ENCODE assay signal across 9 mouse cellular contexts in the genomic region with DNA sequence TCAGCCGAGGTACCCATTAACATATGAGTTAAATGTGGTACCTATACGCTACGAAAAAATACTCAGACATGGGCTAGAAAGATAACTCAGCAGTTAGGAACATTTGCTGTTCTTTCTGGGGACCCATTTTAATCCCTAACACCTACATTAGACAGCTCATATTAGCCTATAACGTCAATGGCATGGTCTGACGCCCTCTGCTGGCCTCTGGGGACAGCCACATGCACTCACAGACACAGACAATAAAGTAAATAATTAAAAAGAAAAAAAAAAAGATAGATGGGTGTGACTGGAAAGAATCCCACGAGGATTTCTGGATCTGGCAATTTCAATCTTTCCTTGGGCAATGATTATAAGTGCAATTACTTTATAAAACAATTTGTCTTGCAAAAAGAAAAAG. TPM values are rescaled to one million over a fixed set of nuclear protein-coding genes. Genes with fewer than 3 reads are reported as not detected.
DNase-seq lines count a peak whose midpoint lies in the region; ATAC-seq and TF ChIP-seq lines count a peak whose summit lies in the region.
"Had no signal": no experiment of that assay in that cellular context is flagged by ENCODE, and none has a peak within 500 bp of the region (broad histone marks: within the 10 kb centered on the region; RNA-seq: fewer than 3 reads in every experiment).

No protein-coding gene starts in this region.

- H3K9me3 ChIP-seq in liver, embryonic 14.5 days (ENCODE audit: control insufficient read depth, low read length) = no peaks in the 10 kb centered on the region
- no peaks in the 10 kb centered on the region for H3K9me3 ChIP-seq in liver, embryonic 11.5 days (ENCODE audit: control insufficient read depth, low read length)
- no peaks in the 10 kb centered on the region for H3K9me3 ChIP-seq in heart, embryonic 11.5 days (replicated peaks; ENCODE audit: control insufficient read depth, low read length)
- no peaks in the 10 kb centered on the region for H3K9me3 ChIP-seq in forebrain, embryonic 13.5 days (replicated peaks)

- no peaks in the 10 kb centered on the region for H3K36me3 ChIP-seq in liver, embryonic 14.5 days (replicated peaks; ENCODE audit: control insufficient read depth, insufficient read depth, low read depth)
- H3K36me3 ChIP-seq in liver, embryonic 11.5 days (ENCODE audit: control insufficient read depth, insufficient read depth, low read length) = no peaks in the 10 kb centered on the region
- no peaks in the 10 kb centered on the region for H3K36me3 ChIP-seq in heart, embryonic 11.5 days (ENCODE audit: control insufficient read depth, insufficient read depth, low read length)
- no peaks in the 10 kb centered on the region for H3K36me3 ChIP-seq in forebrain, embryonic 13.5 days (ENCODE audit: poor library complexity, severe bottlenecking)

- H3K9ac ChIP-seq in liver, embryonic 14.5 days (replicated peaks) = no peak overlapping the region
- H3K9ac ChIP-seq in liver, embryonic 11.5 days (ENCODE audit: low read depth, low read length) = no peak overlapping the region
- H3K9ac ChIP-seq in heart, embryonic 11.5 days (ENCODE audit: low read depth, low read length) = no peak overlapping the region
- no peak overlapping the region for H3K9ac ChIP-seq in forebrain, embryonic 13.5 days

- no peaks in the 10 kb centered on the region for H3K27me3 ChIP-seq in liver, embryonic 14.5 days (ENCODE audit: control insufficient read depth, insufficient read depth, low read length)
- no peaks in the 10 kb centered on the region for H3K27me3 ChIP-seq in liver, embryonic 11.5 days (replicated peaks; ENCODE audit: control insufficient read depth, insufficient read depth, low read length)
- peaks cover 9% of the 10 kb centered on the region for H3K27me3 ChIP-seq in Patski
- H3K27me3 ChIP-seq in heart, embryonic 11.5 days (ENCODE audit: control insufficient read depth, insufficient read depth, low read length) = no peaks in the 10 kb centered on the region
- no peaks in the 10 kb centered on the region for H3K27me3 ChIP-seq in forebrain, embryonic 13.5 days

- TF ChIP-seq EP300 in liver, embryonic 14.5 days (IDR thresholded peaks at IDR 0.05; ENCODE audit: low read depth) = no peak

- in situ Hi-C loops in Patski (cut with MboI; ENCODE audit: low pct_unique_long_range_greater_than_20kb) = loop anchor here (5.0 kb wide), 1 partner anchor 630 kb away; no protein-coding TSS in a partner anchor

- TF ChIP-seq CTCF in liver, embryonic 14.5 days (IDR thresholded peaks at IDR 0.05; ENCODE audit: low read depth) = peak; percentile 51
- TF ChIP-seq CTCF in Patski (IDR thresholded peaks at IDR 0.05) = peak; percentile 70

- 39% methylated on average over 6 of the region's 6 CpGs for WGBS in liver, embryonic 14.5 days (ENCODE audit: insufficient replicate concordance)
- WGBS in liver, embryonic 11.5 days = 48% methylated on average over 6 of the region's 6 CpGs
- 48% methylated on average over 6 of the region's 6 CpGs for WGBS in heart, embryonic 11.5 days (ENCODE audit: insufficient replicate concordance)
- 51% methylated on average over 6 of the region's 6 CpGs for WGBS in forebrain, embryonic 13.5 days

- POLR2A ChIA-PET in Patski (lab: Charles Lee) = no interaction called here

- no peak for ATAC-seq in liver, embryonic 14.5 days (ENCODE audit: insufficient read depth)
- no peak for ATAC-seq in liver, embryonic 11.5 days (replicated peaks; ENCODE audit: low FRiP score)
- ATAC-seq in Patski = no peak
- peak; percentile 82 for ATAC-seq in megakaryocyte progenitor cell, adult 5-6 weeks (replicated peaks; ENCODE audit: poor library complexity)
- no peak for ATAC-seq in heart, embryonic 11.5 days (replicated peaks; ENCODE audit: insufficient number of reproducible peaks, low FRiP score, low TSS enrichment)
- no peak for ATAC-seq in forebrain, embryonic 13.5 days

- no peak overlapping the region for H3K4me3 ChIP-seq in liver, embryonic 14.5 days (ENCODE audit: insufficient read depth in 1 of 2, low read depth in 2 of 2, low read length in 2 of 2)
- H3K4me3 ChIP-seq in liver, embryonic 11.5 days (ENCODE audit: low read depth, low read length) = no peak overlapping the region
- no peak overlapping the region for H3K4me3 ChIP-seq in heart, embryonic 11.5 days (ENCODE audit: low read depth, low read length)
- no peak overlapping the region for H3K4me3 ChIP-seq in forebrain, embryonic 13.5 days

- CTCF ChIA-PET in Patski (lab: Charles Lee) = interaction anchor here (1.3 kb wide), 1 partner anchor 9 kb away, joined by 4 read pairs; no protein-coding TSS in a partner anchor

- no peak overlapping the region for H3K27ac ChIP-seq in liver, embryonic 14.5 days
- no peak overlapping the region for H3K27ac ChIP-seq in liver, embryonic 11.5 days (ENCODE audit: low read depth, low read length)
- H3K27ac ChIP-seq in heart, embryonic 11.5 days (ENCODE audit: low read depth, low read length) = no peak overlapping the region
- no peak overlapping the region for H3K27ac ChIP-seq in forebrain, embryonic 13.5 days

- H3K4me2 ChIP-seq in liver, embryonic 14.5 days (ENCODE audit: low read depth) = no peak overlapping the region
- H3K4me2 ChIP-seq in liver, embryonic 11.5 days = no peak overlapping the region
- H3K4me2 ChIP-seq in heart, embryonic 11.5 days = no peak overlapping the region
- H3K4me2 ChIP-seq in forebrain, embryonic 13.5 days = no peak overlapping the region

- H3K4me1 ChIP-seq in liver, embryonic 14.5 days (replicated peaks; ENCODE audit: control insufficient read depth in 2 of 2, insufficient read depth in 2 of 2, low read length in 1 of 2) = no peaks in the 10 kb centered on the region
- H3K4me1 ChIP-seq in liver, embryonic 11.5 days (replicated peaks; ENCODE audit: control insufficient read depth, insufficient read depth, low read length) = no peaks in the 10 kb centered on the region
- no peaks in the 10 kb centered on the region for H3K4me1 ChIP-seq in heart, embryonic 11.5 days (ENCODE audit: control insufficient read depth, insufficient read depth, low read length)
- no peaks in the 10 kb centered on the region for H3K4me1 ChIP-seq in forebrain, embryonic 13.5 days

- DNase-seq in embryo, embryonic 10 days (ENCODE audit: low spot score) = peak; percentile 38
- no peak for DNase-seq in embryo, embryonic 9.5 days (ENCODE audit: extremely low spot score)
- DNase-seq in liver, embryonic 14.5 days (ENCODE audit: low read depth in 3 of 3, low spot score in 3 of 3) = no peak
- DNase-seq in liver, embryonic 11.5 days (ENCODE audit: low spot score) = no peak
- no peak for DNase-seq in Patski (ENCODE audit: low read depth, low spot score)
- DNase-seq: cerebellum, adult 11 months had no signal

RNA-seq across cellular contexts. Expression of gene Wdr27, which starts 30.5 kb away (rescaled TPM):
- polyA plus RNA-seq in liver, embryonic 14.5 days (2012; rRNA removed) = 0.51 and 0.86 TPM in 2 replicates
- 0.79 and 1.2 TPM in 2 replicates for polyA plus RNA-seq in liver, embryonic 14.5 days (2014; fragmentation: Nextera tagmentation; extraction: Ambion mirVana)
- polyA plus RNA-seq in liver, embryonic 11.5 days (2014; fragmentation: Nextera tagmentation; extraction: Ambion mirVana) = 2.0 and 2.9 TPM in 2 replicates
- 5.7 TPM for polyA plus RNA-seq in Patski (2021)
- total RNA-seq in megakaryocyte progenitor cell, adult 5-6 weeks (2015) = 0.51 and 1.3 TPM in 2 replicates
- 0.37 TPM in 1 of 2 replicates, not detected in the other for total RNA-seq in megakaryocyte progenitor cell, adult 5-6 weeks (2017)
- polyA plus RNA-seq in heart, embryonic 11.5 days (2014; fragmentation: Nextera tagmentation; extraction: Ambion mirVana) = 5.1 and 5.5 TPM in 2 replicates
- 7.9 and 8.4 TPM in 2 replicates for polyA plus RNA-seq in forebrain, embryonic 13.5 days (2015; fragmentation: Nextera tagmentation; extraction: Ambion mirVana)

RNA-seq across cellular contexts. Expression of gene 1600012H06Rik, which starts 30.6 kb away (rescaled TPM):
- 4.2 and 6.4 TPM in 2 replicates for polyA plus RNA-seq in liver, embryonic 14.5 days (2012; rRNA removed)
- 11.2 and 11.6 TPM in 2 replicates for polyA plus RNA-seq in liver, embryonic 14.5 days (2014; fragmentation: Nextera tagmentation; extraction: Ambion mirVana)
- 19.9 and 22.2 TPM in 2 replicates for polyA plus RNA-seq in liver, embryonic 11.5 days (2014; fragmentation: Nextera tagmentation; extraction: Ambion mirVana)
- polyA plus RNA-seq in Patski (2021) = 31.9 TPM
- 11.0 and 13.0 TPM in 2 replicates for total RNA-seq in megakaryocyte progenitor cell, adult 5-6 weeks (2015)
- total RNA-seq in megakaryocyte progenitor cell, adult 5-6 weeks (2017) = 9.5 and 12.2 TPM in 2 replicates
- polyA plus RNA-seq in heart, embryonic 11.5 days (2014; fragmentation: Nextera tagmentation; extraction: Ambion mirVana) = 33.2 and 38.6 TPM in 2 replicates
- 28.8 and 31.6 TPM in 2 replicates for polyA plus RNA-seq in forebrain, embryonic 13.5 days (2015; fragmentation: Nextera tagmentation; extraction: Ambion mirVana)

RNA-seq across cellular contexts. Expression of gene Phf10, which starts 48.7 kb away (rescaled TPM):
- polyA plus RNA-seq in liver, embryonic 14.5 days (2012; rRNA removed) = 52.2 and 82.6 TPM in 2 replicates
- polyA plus RNA-seq in liver, embryonic 14.5 days (2014; fragmentation: Nextera tagmentation; extraction: Ambion mirVana) = 111 and 116 TPM in 2 replicates
- 137 and 150 TPM in 2 replicates for polyA plus RNA-seq in liver, embryonic 11.5 days (2014; fragmentation: Nextera tagmentation; extraction: Ambion mirVana)
- 71.5 TPM for polyA plus RNA-seq in Patski (2021)
- total RNA-seq in megakaryocyte progenitor cell, adult 5-6 weeks (2015) = 204 and 222 TPM in 2 replicates
- 73.0 and 85.0 TPM in 2 replicates for total RNA-seq in megakaryocyte progenitor cell, adult 5-6 weeks (2017)
- polyA plus RNA-seq in heart, embryonic 11.5 days (2014; fragmentation: Nextera tagmentation; extraction: Ambion mirVana) = 29.4 and 36.7 TPM in 2 replicates
- 20.5 and 22.0 TPM in 2 replicates for polyA plus RNA-seq in forebrain, embryonic 13.5 days (2015; fragmentation: Nextera tagmentation; extraction: Ambion mirVana)
